Mouse (Mus musculus) embryonic facial prominence, embryonic 14.5 days (tissue): ENCODE data around the gene Gsdma2. TPM values are rescaled to one million over a fixed set of nuclear protein-coding genes. Genes with fewer than 3 reads are reported as not detected.

ENCODE experiments used
- ATAC-seq: fragments of 200-750 bp; cut with Nextera tagmentation; 2 replicates; pipeline ENCODE4 v1.8.0; 2017; ENCODE audit warnings: low read depth, moderate number of reproducible peaks, moderate TSS enrichment
- DNase-seq: peaks from one replicate; pipeline ENCODE4 v3.0.0-alpha.2; 2015; ENCODE audit warnings: low spot score
- H3K27ac ChIP-seq: fragments of 300-500 bp; sonication (generic); replicated peaks from 2 replicates; pipeline ENCODE4 v1.5.1; 2014; ENCODE audit warnings: low read depth, mild to moderate bottlenecking, low read length, moderate library complexity
- H3K27me3 ChIP-seq: fragments of 300-500 bp; sonication (generic); replicated peaks from 2 replicates; pipeline ENCODE4 v1.6.1; 2014; ENCODE audit warnings: low read length; ENCODE audit not compliant: control insufficient read depth, insufficient read depth
- H3K36me3 ChIP-seq: fragments of 300-500 bp; sonication (generic); 2 replicates; pipeline ENCODE4 v1.6.1; 2014; ENCODE audit warnings: low read length, mixed read lengths; ENCODE audit not compliant: control insufficient read depth, insufficient read depth
- H3K4me1 ChIP-seq: fragments of 300-500 bp; sonication (generic); 2 replicates; pipeline ENCODE4 v1.6.1; 2014; ENCODE audit warnings: antibody characterized with exemption, low read length; ENCODE audit not compliant: control insufficient read depth, insufficient read depth
- H3K4me2 ChIP-seq: fragments of 300-500 bp; sonication (generic); 2 replicates; pipeline ENCODE4 v1.6.1; 2014; ENCODE audit warnings: low read depth, mild to moderate bottlenecking, low read length, moderate library complexity, mixed read lengths
- H3K4me3 ChIP-seq: fragments of 300-500 bp; sonication (generic); 2 replicates; pipeline ENCODE4 v1.5.1; 2014; ENCODE audit warnings: low read depth, mild to moderate bottlenecking, low read length
- H3K9ac ChIP-seq: fragments of 300-500 bp; sonication (generic); 2 replicates; pipeline ENCODE4 v1.6.1; 2014; ENCODE audit warnings: low read depth, mild to moderate bottlenecking, low read length, moderate library complexity, mixed read lengths
- H3K9me3 ChIP-seq: fragments of 300-500 bp; sonication (generic); 2 replicates; pipeline ENCODE4 v1.6.1; 2016; ENCODE audit warnings: low read length; ENCODE audit not compliant: control insufficient read depth
- WGBS: fragments of 180-500 bp; shearing (Covaris S2); extraction: QIAGEN DNeasy Blood & Tissue Kit; methylation state at CpG from one replicate; pipeline ENCODE4 v1.1.7; 2014; 5-methylcytosine and 5-hydroxymethylcytosine counted together
- polyA plus RNA-seq: library from polyadenylated mRNA; unstranded; fragments of >200 nt; fragmentation: Nextera tagmentation; extraction: Ambion mirVana; gene quantifications from 2 replicates; pipeline ENCODE4 v1.2.1, GENCODE M21; 2014

Gsdma2 gene
- polyA plus RNA-seq, 1 experiment from 2014 or later: not detected

DNA sequence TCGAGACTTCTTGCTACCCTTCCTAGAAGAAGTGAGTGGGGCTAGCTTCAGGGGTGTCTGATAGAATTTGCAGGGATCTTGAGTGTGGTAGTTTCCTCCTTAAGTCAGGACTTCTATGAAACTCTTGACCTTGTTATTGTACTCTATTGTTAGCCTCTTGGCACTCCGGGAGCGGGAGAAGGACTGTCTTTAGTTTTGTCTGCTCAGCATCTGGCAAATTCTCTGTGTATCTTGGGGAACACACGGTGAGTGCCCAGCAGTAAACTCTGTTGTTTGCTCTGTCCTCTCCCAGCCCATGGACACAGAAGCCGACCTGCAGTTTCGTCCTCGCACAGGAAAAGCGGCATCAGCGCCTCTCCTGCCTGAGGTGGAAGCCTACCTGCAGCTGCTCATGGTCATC lies 39.1 kb downstream of the Gsdma2 start:
- ATAC-seq (no peak), DNase-seq (no peak)
- no peak overlapping the region for H3K27ac ChIP-seq
- peaks cover 50% of the 10 kb centered on the region for H3K36me3 ChIP-seq
- H3K27me3 ChIP-seq: no peaks in the 10 kb centered on the region
- H3K4me2 ChIP-seq: no peak overlapping the region
- H3K9me3 ChIP-seq: no peaks in the 10 kb centered on the region
- H3K9ac ChIP-seq: no peak overlapping the region
- 91% methylated on average over 9 of the region's 9 CpGs for WGBS
- peaks cover 6% of the 10 kb centered on the region for H3K4me1 ChIP-seq
- H3K4me3 ChIP-seq: no peak overlapping the region

DNA sequence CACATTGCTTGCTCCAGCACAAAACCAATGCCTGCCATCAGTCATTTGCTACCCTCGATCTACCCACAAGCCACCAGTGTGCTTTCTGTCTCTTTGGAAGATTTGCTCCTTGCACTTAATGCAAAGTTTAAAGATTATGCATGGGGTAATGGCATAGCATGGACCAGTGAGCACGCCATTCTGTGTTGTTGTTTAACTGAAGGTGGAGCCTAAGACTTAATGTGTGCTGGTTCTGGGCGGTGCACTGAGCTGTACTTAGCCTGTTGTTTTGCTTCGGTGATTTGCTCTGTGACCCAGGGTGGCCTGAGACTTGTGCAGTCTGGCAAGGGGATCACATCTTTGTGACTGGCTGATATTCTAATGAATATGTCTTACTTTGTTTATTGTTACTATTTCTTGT lies 40.4 kb downstream of the Gsdma2 start:
- ATAC-seq: no peak
- no peaks in the 10 kb centered on the region for H3K9me3 ChIP-seq
- no peak overlapping the region for H3K4me2 ChIP-seq
- DNase-seq: no peak
- peaks cover 63% of the 10 kb centered on the region for H3K36me3 ChIP-seq
- H3K9ac ChIP-seq: no peak overlapping the region
- no peak overlapping the region for H3K27ac ChIP-seq
- no peak overlapping the region for H3K4me3 ChIP-seq
- no peaks in the 10 kb centered on the region for H3K27me3 ChIP-seq
- WGBS: 90% methylated on average over 4 of the region's 4 CpGs
- H3K4me1 ChIP-seq: peaks cover 6% of the 10 kb centered on the region

DNA sequence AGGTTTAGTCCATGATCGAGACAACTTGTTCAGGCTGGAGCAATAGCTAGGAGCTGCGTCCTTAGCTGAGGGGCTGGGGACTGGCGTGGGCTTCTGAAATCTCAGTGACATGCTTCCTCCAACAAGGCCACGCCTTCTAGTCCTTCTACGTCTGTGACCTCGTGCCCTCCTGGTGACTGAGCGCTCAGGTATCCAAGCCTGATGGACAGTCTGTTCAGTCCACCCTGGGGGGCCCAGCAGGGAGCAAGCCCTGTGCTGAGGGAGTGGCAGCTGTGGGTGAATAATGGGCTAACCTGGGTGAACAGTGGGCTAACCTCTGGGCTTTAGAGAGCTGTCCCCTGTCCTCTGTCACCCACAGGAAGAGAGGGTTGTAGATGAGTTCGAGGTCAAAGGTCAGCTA lies 41.5 kb downstream of the Gsdma2 start:
- ATAC-seq (no peak), DNase-seq (no peak)
- 83% methylated on average over 8 of the region's 8 CpGs for WGBS
- H3K27ac ChIP-seq: no peak overlapping the region
- H3K27me3 ChIP-seq: no peaks in the 10 kb centered on the region
- no peaks in the 10 kb centered on the region for H3K9me3 ChIP-seq
- peaks cover 73% of the 10 kb centered on the region for H3K36me3 ChIP-seq
- H3K4me2 ChIP-seq: no peak overlapping the region
- no peak overlapping the region for H3K9ac ChIP-seq
- no peak overlapping the region for H3K4me3 ChIP-seq
- peaks cover 6% of the 10 kb centered on the region for H3K4me1 ChIP-seq

DNA sequence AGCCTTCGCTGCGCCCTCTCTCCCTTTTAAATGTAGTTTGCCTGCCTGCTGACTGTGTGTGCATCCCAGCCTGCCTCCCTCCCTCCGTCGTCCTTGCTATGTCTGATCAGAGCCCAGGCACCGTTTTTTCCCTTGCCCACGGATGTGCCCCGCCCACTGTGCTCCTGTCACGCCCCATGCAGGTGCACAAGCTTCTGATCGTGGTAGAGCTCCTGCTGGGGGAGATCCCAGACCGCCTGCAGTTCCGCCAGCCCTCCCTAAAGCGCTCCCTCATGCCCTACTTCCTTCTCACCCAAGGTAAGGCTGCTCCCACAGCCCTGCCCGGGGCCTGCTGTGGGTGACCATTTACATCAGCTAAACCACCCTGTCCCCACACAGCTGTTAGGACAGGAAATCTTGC lies 46.6 kb downstream of the Gsdma2 start:
- Histone ChIP-seq H3K4me2 (no peak overlapping the region), H3K27me3 (no peaks in the 10 kb centered on the region), H3K9ac (no peak overlapping the region), H3K36me3 (peaks cover 74% of the 10 kb centered on the region), H3K27ac (no peak overlapping the region), H3K4me3 (no peak overlapping the region), H3K4me1 (no peaks in the 10 kb centered on the region), H3K9me3 (no peaks in the 10 kb centered on the region)
- WGBS: 79% methylated on average over 13 of the region's 13 CpGs
- DNase-seq: no peak
- ATAC-seq: no peak

DNA sequence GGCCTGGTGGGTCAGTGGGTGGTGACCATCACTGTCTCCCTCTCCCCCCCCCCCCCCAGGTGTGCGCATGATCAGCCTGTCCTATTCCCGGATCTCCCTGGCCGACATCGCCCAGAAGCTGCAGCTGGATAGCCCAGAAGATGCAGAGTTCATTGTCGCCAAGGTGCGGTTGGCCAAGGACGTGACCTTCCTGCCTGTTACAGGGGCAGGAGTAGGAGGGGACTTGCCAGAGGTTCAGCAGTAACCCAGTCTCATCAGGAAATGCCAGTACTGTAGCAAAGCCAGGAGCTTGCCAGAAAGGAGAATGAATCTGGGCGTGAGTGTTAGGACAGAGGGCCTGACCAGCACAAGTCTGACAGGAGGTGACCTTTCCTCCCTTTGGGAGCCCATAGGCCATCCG lies 47.2 kb downstream of the Gsdma2 start:
- no peak for ATAC-seq
- H3K4me2 ChIP-seq: no peak overlapping the region
- no peak overlapping the region for H3K9ac ChIP-seq
- H3K27me3 ChIP-seq: no peaks in the 10 kb centered on the region
- no peaks in the 10 kb centered on the region for H3K4me1 ChIP-seq
- H3K27ac ChIP-seq: no peak overlapping the region
- H3K9me3 ChIP-seq: no peaks in the 10 kb centered on the region
- H3K36me3 ChIP-seq: peaks cover 70% of the 10 kb centered on the region
- WGBS: 94% methylated on average over 8 of the region's 9 CpGs
- no peak for DNase-seq
- H3K4me3 ChIP-seq: no peak overlapping the region

DNA sequence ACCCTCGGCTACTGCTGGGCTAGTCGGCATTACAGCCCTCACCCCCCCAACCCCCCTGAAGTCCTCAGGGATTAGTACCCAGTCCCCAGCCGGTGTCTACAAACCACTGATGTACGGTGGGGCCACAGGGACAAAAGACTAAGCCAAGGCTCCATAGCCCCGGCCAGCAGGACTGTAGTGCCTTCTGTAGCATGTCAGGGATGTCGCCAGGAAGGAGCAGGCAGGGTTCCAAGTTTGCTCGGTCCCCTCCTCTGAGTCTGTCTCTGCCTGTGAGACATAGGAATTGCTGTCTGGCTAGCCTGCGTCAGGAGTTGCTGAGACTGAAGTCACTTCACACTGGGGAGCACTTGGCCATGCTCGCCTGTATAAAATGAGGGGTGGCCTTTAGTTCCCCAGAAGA lies 47.7 kb downstream of the Gsdma2 start:
- no peak overlapping the region for H3K4me3 ChIP-seq
- H3K27me3 ChIP-seq: no peaks in the 10 kb centered on the region
- WGBS: 88% methylated on average over 9 of the region's 9 CpGs
- no peaks in the 10 kb centered on the region for H3K9me3 ChIP-seq
- DNase-seq: no peak
- peaks cover 70% of the 10 kb centered on the region for H3K36me3 ChIP-seq
- H3K4me2 ChIP-seq: no peak overlapping the region
- no peak overlapping the region for H3K9ac ChIP-seq
- no peak for ATAC-seq
- no peak overlapping the region for H3K27ac ChIP-seq
- no peaks in the 10 kb centered on the region for H3K4me1 ChIP-seq

DNA sequence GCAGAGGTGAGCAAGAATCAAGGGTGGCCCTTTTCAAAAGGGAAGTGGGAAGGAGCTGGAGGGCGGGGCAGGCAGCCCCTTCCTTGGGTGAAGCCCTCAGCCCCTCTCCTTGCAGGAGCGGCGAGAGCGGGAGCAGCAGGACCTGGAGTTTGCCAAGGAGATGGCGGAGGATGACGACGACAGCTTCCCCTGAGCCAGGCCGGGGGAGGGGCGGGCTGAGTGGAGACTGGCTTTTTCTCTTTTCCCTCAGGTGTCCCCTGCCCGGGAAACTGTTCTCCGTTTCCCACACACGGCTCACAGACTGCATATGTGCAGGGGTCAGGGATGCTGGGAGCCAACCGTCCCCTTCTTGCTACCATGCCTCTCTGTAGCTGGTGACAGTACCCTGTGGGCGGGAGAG lies 48.8 kb downstream of the Gsdma2 start:
- Histone ChIP-seq H3K4me1 (no peaks in the 10 kb centered on the region), H3K9me3 (no peaks in the 10 kb centered on the region), H3K27ac (no peak overlapping the region), H3K4me3 (no peak overlapping the region), H3K27me3 (no peaks in the 10 kb centered on the region), H3K9ac (no peak overlapping the region), H3K36me3 (peaks cover 60% of the 10 kb centered on the region), H3K4me2 (no peak overlapping the region)
- 68% methylated on average over 14 of the region's 14 CpGs for WGBS
- no peak for ATAC-seq
- DNase-seq: no peak

DNA sequence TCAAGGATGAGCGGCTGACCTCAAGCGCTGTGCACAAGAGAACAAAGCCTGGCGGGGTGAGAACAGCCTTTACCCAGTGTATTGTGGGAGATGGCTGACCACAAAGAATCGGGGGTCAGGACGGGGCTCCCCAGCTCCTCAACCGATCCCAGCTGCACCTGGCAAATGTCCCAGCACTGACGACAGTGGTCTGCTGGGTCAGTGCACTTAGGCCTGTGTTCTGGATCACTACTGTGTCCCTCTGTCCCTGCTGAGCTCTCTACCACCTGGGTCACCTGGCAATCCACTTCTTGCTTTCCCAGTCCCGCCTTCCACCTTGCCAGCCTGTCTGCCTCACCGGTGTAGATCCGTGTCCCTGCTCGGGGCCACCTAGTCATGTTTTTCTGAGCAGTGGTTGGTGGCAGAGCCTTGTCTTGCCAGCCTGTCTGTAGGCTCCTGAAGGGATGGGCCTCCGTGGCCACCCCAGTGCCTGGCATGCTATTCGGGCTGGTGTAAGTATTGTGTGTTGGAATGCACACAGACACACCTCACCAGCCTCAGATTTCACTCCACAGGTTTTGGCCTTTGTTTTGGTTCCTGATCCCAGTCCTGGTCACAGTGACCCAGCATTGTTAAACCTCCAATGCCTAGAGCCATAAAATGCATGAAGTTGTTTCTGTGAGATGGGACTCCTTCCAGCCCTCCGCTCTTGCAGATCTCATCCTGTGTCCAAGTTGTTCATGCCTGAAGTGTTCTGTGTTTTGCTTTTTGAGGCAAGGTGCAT lies 50.1 kb downstream of the Gsdma2 start:
- Histone ChIP-seq H3K27ac (0 out of 2 replicates have a peak overlapping the region, but pooled peaks have one; percentile 2), H3K9ac (no peak overlapping the region), H3K9me3 (no peaks in the 10 kb centered on the region), H3K27me3 (no peaks in the 10 kb centered on the region), H3K4me2 (no peak overlapping the region), H3K4me1 (no peaks in the 10 kb centered on the region), H3K36me3 (peaks cover 48% of the 10 kb centered on the region), H3K4me3 (no peak overlapping the region)
- ATAC-seq (peak; percentile 71), DNase-seq (peak; percentile 23)
- 87% methylated on average over 14 of the region's 14 CpGs for WGBS

DNA sequence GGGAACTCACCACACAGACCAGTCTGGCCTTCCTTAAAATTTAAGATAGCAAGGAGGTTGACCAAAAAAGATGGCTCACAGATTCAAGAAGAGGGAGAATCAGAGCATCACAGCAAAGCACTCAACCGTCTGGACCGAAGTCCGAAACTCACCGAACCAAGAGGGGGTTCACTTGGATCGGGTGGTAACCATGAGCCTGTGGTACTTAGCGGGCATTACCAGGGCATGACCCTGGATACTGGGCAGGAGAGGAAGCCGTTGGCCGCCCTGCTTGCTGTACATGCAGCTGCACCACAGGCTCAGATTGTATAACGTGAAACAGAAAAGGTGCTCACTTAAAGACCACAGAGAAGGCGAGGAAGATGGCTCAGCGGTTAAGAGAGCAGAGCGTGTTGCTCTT lies 50.7 kb downstream of the Gsdma2 start:
- no peaks in the 10 kb centered on the region for H3K9me3 ChIP-seq
- DNase-seq (no peak), ATAC-seq (no peak)
- no peaks in the 10 kb centered on the region for H3K4me1 ChIP-seq
- no peak overlapping the region for H3K9ac ChIP-seq
- 84% methylated on average over 12 of the region's 12 CpGs for WGBS
- H3K4me2 ChIP-seq: no peak overlapping the region
- no peak overlapping the region for H3K4me3 ChIP-seq
- 0 out of 2 replicates have a peak overlapping the region, but pooled peaks have one; percentile 2 for H3K27ac ChIP-seq
- no peaks in the 10 kb centered on the region for H3K27me3 ChIP-seq
- H3K36me3 ChIP-seq: peaks cover 42% of the 10 kb centered on the region
